Comparison of ENCODE assay signal across 10 mouse cellular contexts in genomic region chr12:80365345-80365744, GRCm38 (mm10).
DNase-seq lines count a peak whose midpoint lies in the region; ATAC-seq and TF ChIP-seq lines count a peak whose summit lies in the region.
"Had no signal": no experiment of that assay in that cellular context is flagged by ENCODE, and none has a peak within 500 bp of the region (broad histone marks: within the 10 kb centered on the region; RNA-seq: fewer than 3 reads in every experiment).

No protein-coding gene starts in this region.

- DNase-seq in spleen, adult 2 months (ENCODE audit: low read depth in 1 of 2, low spot score in 2 of 2) = no peak
- no peak for DNase-seq in spleen, adult 12 weeks (ENCODE audit: low spot score)
- no peak for DNase-seq in hindbrain, postnatal 0 days (ENCODE audit: low spot score)
- DNase-seq in left cerebral cortex, postnatal 14 days (ENCODE audit: low spot score in 2 of 2) = no peak
- no peak for DNase-seq in ovary, postnatal 14 days (ENCODE audit: low spot score)
- DNase-seq: kidney, adult 8-10 months had no signal

- H3K9me3 ChIP-seq in hindbrain, embryonic 13.5 days = no peaks in the 10 kb centered on the region
- H3K9me3 ChIP-seq in hindbrain, embryonic 16.5 days (ENCODE audit: control insufficient read depth, low read length) = no peaks in the 10 kb centered on the region
- H3K9me3 ChIP-seq in hindbrain, postnatal 0 days (ENCODE audit: low read length) = no peaks in the 10 kb centered on the region
- no peaks in the 10 kb centered on the region for H3K9me3 ChIP-seq in stomach, embryonic 14.5 days (ENCODE audit: control insufficient read depth, low read depth, low read length)
- H3K9me3 ChIP-seq: G1E had no signal

- no peak for TF ChIP-seq POLR2A in spleen, adult 2 months (IDR thresholded peaks at IDR 0.05; ENCODE audit: low read depth, low read length)

- peaks cover 39% of the 10 kb centered on the region for H3K36me3 ChIP-seq in hindbrain, embryonic 13.5 days
- H3K36me3 ChIP-seq in hindbrain, embryonic 16.5 days (ENCODE audit: control insufficient read depth, insufficient read depth, low read length) = peaks cover 11% of the 10 kb centered on the region; the same call in 1 of the 2 replicates
- H3K36me3 ChIP-seq in spleen, adult 2 months (ENCODE audit: control insufficient read depth, insufficient read depth, low read length) = peaks cover 14% of the 10 kb centered on the region
- peaks cover 6% of the 10 kb centered on the region for H3K36me3 ChIP-seq in hindbrain, postnatal 0 days (ENCODE audit: insufficient read depth, low read length)
- H3K36me3 ChIP-seq in stomach, embryonic 14.5 days (ENCODE audit: control insufficient read depth, insufficient read depth, low read length) = peaks cover 10% of the 10 kb centered on the region; the same call in 1 of the 2 replicates

- H3K9ac ChIP-seq in hindbrain, embryonic 13.5 days = no peak overlapping the region
- no peak overlapping the region for H3K9ac ChIP-seq in hindbrain, embryonic 16.5 days (ENCODE audit: low read depth, low read length)
- no peak overlapping the region for H3K9ac ChIP-seq in hindbrain, postnatal 0 days (replicated peaks; ENCODE audit: low read length)
- no peak overlapping the region for H3K9ac ChIP-seq in stomach, embryonic 14.5 days (replicated peaks; ENCODE audit: low read depth, low read length)

- 88% methylated on average over 3 of the region's 3 CpGs for WGBS in hindbrain, embryonic 13.5 days
- WGBS in hindbrain, embryonic 16.5 days = 77% methylated on average over 3 of the region's 3 CpGs
- 92% methylated on average over 3 of the region's 3 CpGs for WGBS in spleen, adult 2 months
- WGBS in hindbrain, postnatal 0 days = 83% methylated on average over 3 of the region's 3 CpGs
- WGBS in stomach, embryonic 14.5 days = 84% methylated on average over 3 of the region's 3 CpGs

- peaks cover 33% of the 10 kb centered on the region for H3K4me1 ChIP-seq in hindbrain, embryonic 13.5 days (replicated peaks)
- 0 out of 2 replicates have a peak, but pooled peaks cover 3% of the 10 kb centered on the region for H3K4me1 ChIP-seq in hindbrain, embryonic 16.5 days (ENCODE audit: control insufficient read depth, insufficient read depth, low read depth, low read length)
- no peaks in the 10 kb centered on the region; the same call in 1 of the 2 replicates for H3K4me1 ChIP-seq in spleen, adult 2 months (ENCODE audit: control insufficient read depth, insufficient read depth, insufficient read length)
- peaks cover 9% of the 10 kb centered on the region; the same call in 1 of the 2 replicates for H3K4me1 ChIP-seq in hindbrain, postnatal 0 days (ENCODE audit: insufficient read depth, low read length)
- H3K4me1 ChIP-seq in stomach, embryonic 14.5 days (ENCODE audit: control insufficient read depth, insufficient read depth, low read length) = peaks cover 24% of the 10 kb centered on the region

- intact Hi-C loops in left cerebral cortex, postnatal 14 days (cut with DNase I) = no loop called here

- no peak overlapping the region for H3K4me2 ChIP-seq in hindbrain, embryonic 13.5 days
- no peak overlapping the region for H3K4me2 ChIP-seq in hindbrain, embryonic 16.5 days (ENCODE audit: low read length)
- no peak overlapping the region for H3K4me2 ChIP-seq in hindbrain, postnatal 0 days (ENCODE audit: low read depth, low read length)
- no peak overlapping the region for H3K4me2 ChIP-seq in stomach, embryonic 14.5 days (replicated peaks; ENCODE audit: low read depth, low read length)

- H3K4me3 ChIP-seq in hindbrain, embryonic 13.5 days = no peak overlapping the region
- H3K4me3 ChIP-seq in hindbrain, embryonic 16.5 days (ENCODE audit: low read length) = no peak overlapping the region
- no peak overlapping the region for H3K4me3 ChIP-seq in spleen, adult 2 months (ENCODE audit: extremely low read depth, insufficient read depth, insufficient read length)
- no peak overlapping the region for H3K4me3 ChIP-seq in hindbrain, postnatal 0 days (ENCODE audit: low read length)
- H3K4me3 ChIP-seq in stomach, embryonic 14.5 days (ENCODE audit: low read depth, low read length) = no peak overlapping the region

- H3K27me3 ChIP-seq in hindbrain, embryonic 13.5 days = no peaks in the 10 kb centered on the region
- H3K27me3 ChIP-seq in hindbrain, embryonic 16.5 days (replicated peaks; ENCODE audit: control insufficient read depth, insufficient read depth, low read length) = no peaks in the 10 kb centered on the region
- H3K27me3 ChIP-seq in spleen, adult 2 months (ENCODE audit: control insufficient read depth, insufficient read depth, low read length) = no peaks in the 10 kb centered on the region
- H3K27me3 ChIP-seq in hindbrain, postnatal 0 days (ENCODE audit: insufficient read depth, low read length) = no peaks in the 10 kb centered on the region
- no peaks in the 10 kb centered on the region for H3K27me3 ChIP-seq in stomach, embryonic 14.5 days (ENCODE audit: control insufficient read depth, insufficient read depth, low read length)

- peak overlapping the region; percentile 49; the same call in 1 of the 2 replicates for H3K27ac ChIP-seq in hindbrain, embryonic 13.5 days
- H3K27ac ChIP-seq in hindbrain, embryonic 16.5 days (ENCODE audit: low read depth, low read length) = no peak overlapping the region; the same call in 1 of the 2 replicates
- peak overlapping the region; percentile 12 for H3K27ac ChIP-seq in spleen, adult 2 months (ENCODE audit: insufficient read depth, low read length)
- peak overlapping the region; percentile 42; the same call in 1 of the 2 replicates for H3K27ac ChIP-seq in hindbrain, postnatal 0 days
- peak overlapping the region; percentile 82 for H3K27ac ChIP-seq in stomach, embryonic 14.5 days (ENCODE audit: low read length)

- ATAC-seq in hindbrain, embryonic 13.5 days (ENCODE audit: low FRiP score) = no peak
- no peak for ATAC-seq in hindbrain, embryonic 16.5 days
- no peak for ATAC-seq in hindbrain, postnatal 0 days
- no peak for ATAC-seq in stomach, embryonic 14.5 days (ENCODE audit: insufficient number of reproducible peaks, insufficient read depth, low FRiP score, low read depth)

- no peak for TF ChIP-seq CTCF in spleen, adult 2 months (IDR thresholded peaks at IDR 0.05; ENCODE audit: extremely low read depth, insufficient read depth, insufficient read length, insufficient replicate concordance)
- no peak for TF ChIP-seq CTCF in hindbrain, postnatal 0 days (IDR thresholded peaks at IDR 0.05; ENCODE audit: low read depth)
